Mouse (Mus musculus) frontal cortex, postnatal 36 days (tissue): ENCODE measurements around the gene Spaca9.
A peak's percentile ranks its signal among the peaks of the same experiment; 100 is the strongest.

Source experiments
- DNase-seq, 2 experiments: peaks; one replicate each; pipeline ENCODE4 v3.0.0; 2022; ENCODE audit warnings: low spot score in 2 of 2

The Spaca9 gene

DNA sequence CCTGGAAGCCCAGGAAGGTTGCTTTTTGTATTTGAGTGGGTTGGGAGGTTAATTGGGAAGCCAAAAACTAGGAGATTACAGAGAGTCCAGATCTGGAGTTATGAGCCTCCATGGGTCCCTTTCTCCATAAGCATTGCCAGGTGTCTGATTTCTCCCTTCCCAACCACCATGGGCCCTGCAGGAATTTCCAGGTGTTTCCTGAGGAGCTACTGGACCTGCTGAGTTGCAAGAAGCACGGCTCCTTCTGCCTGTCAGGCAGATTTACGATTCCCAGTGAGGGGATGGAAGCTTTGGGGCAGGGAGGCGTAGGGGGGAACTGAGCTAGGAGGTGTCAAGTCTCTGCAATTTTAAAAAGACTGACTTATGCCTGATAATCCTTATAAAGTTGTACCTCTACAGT lies 33.7 kb downstream of the Spaca9 start:
- DNase-seq, result no peak

DNA sequence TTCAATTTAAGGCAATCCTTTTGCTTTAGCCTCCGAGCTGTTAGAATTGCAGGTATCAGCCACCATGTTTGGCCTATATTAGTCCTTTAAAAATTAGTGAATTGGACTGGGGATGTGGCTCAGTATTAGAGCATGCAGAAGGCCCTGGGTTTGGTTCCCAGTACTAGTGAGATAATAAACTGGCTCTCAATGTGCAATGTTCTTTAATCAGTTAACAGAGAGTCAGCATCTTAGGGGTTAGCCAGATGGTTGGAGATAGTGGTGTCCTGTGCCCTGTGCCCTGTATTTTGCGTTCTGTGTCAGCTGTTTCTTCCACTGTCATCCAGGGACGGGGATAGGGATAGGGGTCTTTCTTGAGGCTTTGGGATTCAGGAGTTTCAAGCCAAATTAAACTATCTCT lies 36.6 kb downstream of the Spaca9 start:
- DNase-seq, result no peak

DNA sequence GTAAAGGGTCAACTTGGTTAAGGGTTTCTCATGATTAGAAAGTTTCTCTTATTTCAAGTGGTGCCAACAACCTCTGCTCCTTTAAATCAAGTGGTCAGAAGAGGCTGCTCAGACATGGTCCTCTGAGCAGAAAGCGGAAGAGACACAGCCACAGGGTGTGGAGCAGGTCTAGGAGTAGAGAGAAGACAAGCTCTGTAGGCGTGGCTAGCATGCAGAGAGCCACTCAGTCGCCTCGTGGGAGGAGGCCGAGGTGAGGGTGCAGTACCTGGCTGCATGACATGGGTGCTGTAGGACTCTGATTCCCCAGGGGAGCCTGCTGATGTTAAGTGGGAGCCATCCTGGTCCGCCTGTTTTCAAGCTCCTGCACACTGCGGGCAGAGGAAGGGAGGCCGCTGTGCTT lies 43.3 kb downstream of the Spaca9 start:
- no peak for DNase-seq

DNA sequence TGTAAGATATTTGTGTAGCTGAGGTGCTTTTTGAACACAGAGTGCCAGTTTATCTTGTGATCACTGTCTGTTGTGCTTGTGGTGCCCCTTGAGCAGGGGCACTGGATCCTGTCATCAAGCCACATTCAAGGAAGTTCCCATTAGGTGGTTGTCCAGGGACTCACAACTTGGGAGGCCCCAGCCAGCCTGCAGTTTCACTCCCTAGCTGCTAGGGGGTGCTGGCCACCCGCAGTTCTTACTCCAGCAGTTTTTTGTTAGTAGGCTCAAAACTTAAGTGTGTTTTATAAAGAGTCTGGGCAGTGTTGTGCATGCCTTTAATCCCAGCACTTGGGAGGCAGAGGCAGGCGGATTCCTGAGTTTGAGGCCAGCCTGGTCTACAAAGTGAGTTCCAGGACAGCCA lies 45.2 kb downstream of the Spaca9 start:
- no peak for DNase-seq

DNA sequence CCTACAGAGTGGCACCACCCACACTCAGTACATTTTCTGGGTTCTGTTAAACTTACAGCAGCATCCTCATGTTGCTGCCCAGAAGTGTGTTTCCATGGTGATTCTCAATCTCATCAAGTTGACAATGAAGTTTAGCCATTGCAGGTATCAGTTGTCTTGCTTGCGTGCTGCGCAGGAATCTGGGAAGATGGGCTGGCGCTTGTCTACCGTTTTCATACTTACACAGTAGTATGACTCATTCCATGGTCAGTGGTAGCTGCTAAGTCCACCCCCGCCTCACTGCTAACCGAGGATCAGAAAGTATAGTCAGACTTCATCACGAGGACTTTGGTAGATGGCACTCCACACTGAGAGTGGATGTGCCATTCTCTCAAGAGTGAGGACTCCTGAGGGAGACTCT lies 46.2 kb downstream of the Spaca9 start:
- peak; percentile 35 to 53 for DNase-seq

DNA sequence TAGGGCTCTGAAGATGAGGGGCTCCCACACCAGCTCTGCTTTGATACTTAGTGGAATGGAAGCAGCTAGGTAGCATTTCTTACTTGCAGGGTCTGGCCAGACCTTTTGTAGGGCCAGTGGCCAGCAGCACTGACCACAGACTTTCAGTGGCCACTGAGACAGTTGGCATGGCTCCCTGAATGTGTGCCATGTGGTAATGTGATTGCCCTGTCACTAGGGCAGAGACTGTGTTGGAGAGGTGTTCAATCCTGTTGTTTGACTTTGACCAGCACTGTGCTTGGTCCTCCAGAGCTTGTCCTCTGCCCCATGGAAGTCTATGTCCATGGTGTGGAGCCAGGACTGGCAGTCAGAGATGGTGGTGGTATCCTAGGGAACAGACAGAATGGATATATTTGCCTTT lies 49.0 kb downstream of the Spaca9 start:
- no peak for DNase-seq

DNA sequence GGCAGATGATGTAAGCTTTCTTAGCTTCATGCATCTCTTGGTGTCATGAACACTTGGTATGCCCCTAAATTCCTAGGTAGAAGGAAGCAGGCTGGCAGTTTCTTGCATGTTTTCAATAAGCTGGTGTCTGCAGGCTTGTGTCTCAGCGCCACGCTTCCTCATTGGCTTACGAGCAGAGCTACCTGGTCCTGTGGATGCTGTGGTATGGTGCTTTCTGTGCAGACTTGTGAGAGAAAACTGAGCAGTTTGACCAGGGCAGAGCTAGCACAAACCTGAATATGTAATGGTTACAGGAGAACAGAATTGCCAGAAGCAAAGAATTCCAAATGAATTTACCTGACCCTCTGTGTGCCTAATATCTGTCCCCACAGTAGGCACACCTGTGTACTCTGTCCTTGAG lies 56.4 kb downstream of the Spaca9 start:
- no peak for DNase-seq
